Mouse (Mus musculus) small intestine, adult 2 months (tissue): ENCODE measurements around the gene Anks3.

Experiments
- CTCF ChIP-seq: fragments of 200-500 bp; IDR thresholded peaks from 2 replicates; pipeline ENCODE4 v1.5.1; 2012; ENCODE audit warnings: low read depth, mild to moderate bottlenecking, control low read depth, inconsistent platforms, low read length, moderate library complexity, mixed read lengths; ENCODE audit not compliant: insufficient replicate concordance, insufficient read length; ENCODE audit errors: extremely low read depth
- POLR2A ChIP-seq: fragments of 200-500 bp; IDR thresholded peaks from 2 replicates; pipeline ENCODE4 v1.6.1; 2012; ENCODE audit warnings: low read depth, mild to moderate bottlenecking, control low read depth, inconsistent platforms, low read length, moderate library complexity

- TF ChIP-seq CTCF (no peak), POLR2A (no peak)
These were observed 6.6 kb downstream of the Anks3 start for GRCm38 (mm10) chr16:4957446-4957845.
